Comparison of ENCODE assay signal across 16 mouse cellular contexts in the genomic region with DNA sequence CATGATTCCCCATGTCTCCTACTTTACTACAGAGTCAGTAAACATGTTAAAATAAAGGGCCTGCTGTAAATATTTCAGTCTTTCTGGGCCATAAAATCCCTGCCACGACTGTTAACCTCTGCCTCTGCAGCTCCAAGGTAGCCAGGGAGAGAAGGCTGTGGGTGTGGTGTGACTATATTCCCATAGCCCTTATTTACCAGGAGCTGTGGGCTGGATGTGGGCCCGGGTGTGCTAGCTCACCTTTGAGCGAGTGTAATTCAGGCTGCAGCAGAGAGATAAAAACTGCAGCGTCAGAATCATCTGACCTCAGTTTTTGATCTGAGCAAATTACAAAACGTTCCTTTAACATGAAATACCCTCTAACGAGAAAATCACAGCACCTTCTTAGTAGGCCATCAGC. TPM values are rescaled to one million over a fixed set of nuclear protein-coding genes. Genes with fewer than 3 reads are reported as not detected.
DNase-seq lines count a peak whose midpoint lies in the region; ATAC-seq and TF ChIP-seq lines count a peak whose summit lies in the region.
"Had no signal": no experiment of that assay in that cellular context is flagged by ENCODE, and none has a peak within 500 bp of the region (broad histone marks: within the 10 kb centered on the region; RNA-seq: fewer than 3 reads in every experiment).

No protein-coding gene starts in this region.

- no peaks in the 10 kb centered on the region for H3K27me3 ChIP-seq in G1E (ENCODE audit: insufficient read depth, low read length)
- no peaks in the 10 kb centered on the region for H3K27me3 ChIP-seq in liver, embryonic 16.5 days (ENCODE audit: control insufficient read depth, insufficient read depth, low read depth, low read length)
- H3K27me3 ChIP-seq: embryonic facial prominence, embryonic 15.5 days had no signal

- H3K36me3 ChIP-seq in G1E (replicated peaks): peaks cover 27% of the 10 kb centered on the region
- H3K36me3 ChIP-seq in liver, embryonic 16.5 days (ENCODE audit: control insufficient read depth, insufficient read depth): no peaks in the 10 kb centered on the region

- no peak for DNase-seq in G1E (ENCODE audit: low spot score)
- peak; percentile 40 for DNase-seq in c-Kit-positive CD71-positive TER-119-positive erythroid progenitor cells, embryonic 14.5 days (ENCODE audit: low spot score)
- peak; percentile 75 for DNase-seq in large intestine, adult 2 months (ENCODE audit: low read depth, low spot score)
- DNase-seq in gastrocnemius, postnatal 4 days (ENCODE audit: low spot score in 2 of 2): no peak
- no peak for DNase-seq in frontal cortex, postnatal 25 days (ENCODE audit: low spot score in 2 of 2)
- no peak for DNase-seq in adrenal gland, postnatal 36 days
- DNase-seq: adrenal gland, postnatal 10 days; cerebellum, adult 18-20 months; cerebellum, postnatal 36 days; gastrocnemius, adult 2 months; heart, postnatal 10 days; lung, postnatal 10 days; midbrain, embryonic 14.5 days had no signal

- no peak overlapping the region for H3K27ac ChIP-seq in liver, embryonic 16.5 days (ENCODE audit: low read length)
- H3K27ac ChIP-seq: embryonic facial prominence, embryonic 15.5 days; gastrocnemius, adult 2 months had no signal

- 23% methylated on average over 6 of the region's 6 CpGs for WGBS in large intestine, adult 2 months
- WGBS in liver, embryonic 16.5 days (ENCODE audit: insufficient replicate concordance): 17% methylated on average over 6 of the region's 6 CpGs

- no peaks in the 10 kb centered on the region for H3K9me3 ChIP-seq in G1E (replicated peaks)
- no peaks in the 10 kb centered on the region for H3K9me3 ChIP-seq in liver, embryonic 16.5 days (replicated peaks; ENCODE audit: control insufficient read depth, low read length)
- H3K9me3 ChIP-seq: embryonic facial prominence, embryonic 15.5 days had no signal

- ATAC-seq in G1E (ENCODE audit: extremely low read depth, insufficient number of reproducible peaks, low FRiP score, poor library complexity, severe bottlenecking): peak; percentile 65
- ATAC-seq in liver, embryonic 16.5 days (ENCODE audit: low read depth): peak; percentile 44; the same call in 1 of the 2 replicates

- H3K4me3 ChIP-seq in G1E (ENCODE audit: low read depth, low read length): no peak overlapping the region
- H3K4me3 ChIP-seq in liver, embryonic 16.5 days (ENCODE audit: low read depth, low read length): no peak overlapping the region
- H3K4me3 ChIP-seq: embryonic facial prominence, embryonic 15.5 days; gastrocnemius, adult 2 months had no signal

- no peak overlapping the region for H3K4me2 ChIP-seq in liver, embryonic 16.5 days (ENCODE audit: low read depth, low read length)
- H3K4me2 ChIP-seq: embryonic facial prominence, embryonic 15.5 days; heart, embryonic 11.5 days had no signal

- no peak overlapping the region for H3K9ac ChIP-seq in liver, embryonic 16.5 days (ENCODE audit: low read depth, low read length)
- H3K9ac ChIP-seq: embryonic facial prominence, embryonic 15.5 days had no signal

- peaks cover 56% of the 10 kb centered on the region for H3K4me1 ChIP-seq in G1E (ENCODE audit: insufficient read depth, low read depth, low read length)
- peaks cover 15% of the 10 kb centered on the region for H3K4me1 ChIP-seq in liver, embryonic 16.5 days (ENCODE audit: control insufficient read depth, low read depth, low read length)

- TF ChIP-seq CTCF in G1E (IDR thresholded peaks at IDR 0.05; ENCODE audit: low read depth, low read length): no peak

RNA-seq across cellular contexts. Expression of a gene that starts 14.9 kb away (rescaled TPM):
- total RNA-seq in G1E (2014; fragmentation: Nextera tagmentation): 15.6 and 21.5 TPM in 2 replicates
- 33.9 and 43.7 TPM in 2 replicates for total RNA-seq in G1E (2017)
- polyA plus RNA-seq in G1E (2012): 2.7 and 3.3 TPM in 2 replicates
- 26.6 and 48.3 TPM in 2 replicates for polyA plus RNA-seq in large intestine, adult 2 months (2012; rRNA removed)
- 26.8 and 31.8 TPM in 2 replicates for polyA plus RNA-seq in liver, embryonic 16.5 days (2015; fragmentation: Nextera tagmentation; extraction: Ambion mirVana)
- total RNA-seq in gastrocnemius, postnatal 4 days (2021): 10 to 100 TPM; 40.8 to 41.9 TPM
- 10 to 100 TPM; 84.3 to 86.2 TPM for total RNA-seq in adrenal gland, postnatal 36 days (2021)

RNA-seq across cellular contexts. Expression of a gene that starts 29.5 kb away (rescaled TPM):
- 53.3 and 60.7 TPM in 2 replicates for total RNA-seq in G1E (2014; fragmentation: Nextera tagmentation)
- total RNA-seq in G1E (2017): 40.3 and 53.1 TPM in 2 replicates
- 5.4 and 10.8 TPM in 2 replicates for polyA plus RNA-seq in G1E (2012)
- 13.4 and 17.8 TPM in 2 replicates for polyA plus RNA-seq in large intestine, adult 2 months (2012; rRNA removed)
- 28.2 and 35.1 TPM in 2 replicates for polyA plus RNA-seq in liver, embryonic 16.5 days (2015; fragmentation: Nextera tagmentation; extraction: Ambion mirVana)
- 10 to 100 TPM; 45.3 to 59.0 TPM for total RNA-seq in gastrocnemius, postnatal 4 days (2021)
- total RNA-seq in adrenal gland, postnatal 36 days (2021): 10 to 100 TPM; 57.5 to 57.9 TPM

RNA-seq across cellular contexts. Expression of a gene that starts 29.6 kb away (rescaled TPM):
- total RNA-seq in G1E (2014; fragmentation: Nextera tagmentation) (1,060 and 1,117 TPM in 2 replicates), G1E (2017) (2,141 and 2,380 TPM in 2 replicates)
- 47.5 and 54.1 TPM in 2 replicates for polyA plus RNA-seq in G1E (2012)
- polyA plus RNA-seq in large intestine, adult 2 months (2012; rRNA removed): 361 TPM in 2 replicates
- polyA plus RNA-seq in liver, embryonic 16.5 days (2015; fragmentation: Nextera tagmentation; extraction: Ambion mirVana): 482 and 527 TPM in 2 replicates
- total RNA-seq in gastrocnemius, postnatal 4 days (2021): 1,000 to 10,000 TPM; 1,010 to 1,162 TPM
- 1,000 to 10,000 TPM; 1,087 to 1,104 TPM for total RNA-seq in adrenal gland, postnatal 36 days (2021)

Comparison
In these comparisons a context has a peak if more than half of its experiments do, and no peak if none do; other contexts are left out.
1. DNase-seq: peak in c-Kit-positive CD71-positive TER-119-positive erythroid progenitor cells, embryonic 14.5 days (single experiment) and large intestine, adult 2 months (single experiment); none in G1E (single experiment), gastrocnemius, postnatal 4 days (0 of 2), frontal cortex, postnatal 25 days (0 of 2) and adrenal gland, postnatal 36 days (0 of 2).